Mouse (Mus musculus): Measurements from ENCODE around the gene Plekha6.

Gene Plekha6

GRCm38 (mm10) chr1:133146014-133147009 lies 17.7 kb upstream of the Plekha6 start:
- DNase-seq: peak; percentile 72

DNA sequence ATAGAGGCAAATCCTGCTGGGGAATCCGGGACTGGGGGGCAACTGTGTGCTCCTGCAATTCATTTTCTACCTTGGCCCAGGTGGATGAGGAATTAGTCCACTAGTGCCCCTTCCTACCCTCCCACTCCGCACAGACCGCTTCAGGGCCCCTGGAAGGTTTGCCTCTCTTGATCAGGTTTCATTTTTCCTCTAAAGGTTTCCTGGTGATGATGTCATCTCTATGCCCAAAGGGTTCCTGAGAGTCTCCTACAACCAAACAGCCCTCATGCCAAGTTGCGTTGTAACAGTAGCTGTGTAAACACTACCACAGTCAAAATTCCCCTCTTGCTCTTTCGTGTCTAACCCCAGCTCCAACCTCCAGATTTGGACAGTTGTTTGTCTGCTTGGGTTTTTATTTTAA lies 16.7 kb upstream of the Plekha6 start:
- DNase-seq: no peak

DNA sequence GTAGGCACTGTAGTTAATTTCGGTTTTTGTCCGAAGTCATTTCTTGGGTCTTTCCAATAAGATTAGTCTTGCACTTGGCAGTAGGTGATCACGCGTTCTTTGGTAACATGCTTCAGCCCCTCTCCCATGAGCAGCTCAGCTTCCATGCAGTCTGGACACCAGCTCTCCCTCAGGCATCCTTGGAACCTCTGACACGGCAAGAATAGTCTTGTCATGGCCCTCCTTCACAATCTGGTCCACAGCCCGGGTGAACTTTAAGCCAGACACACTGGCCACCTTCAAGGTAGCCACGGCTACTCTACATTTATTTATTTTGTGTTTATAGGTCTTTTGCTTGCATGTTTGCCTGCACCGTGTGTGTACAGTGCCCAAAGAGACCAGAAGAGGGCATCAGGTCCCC lies 15.9 kb upstream of the Plekha6 start:
- DNase-seq: no peak

GRCm38 (mm10) chr1:133150556-133150955 lies 13.5 kb upstream of the Plekha6 start:
- DNase-seq: no peak

DNA sequence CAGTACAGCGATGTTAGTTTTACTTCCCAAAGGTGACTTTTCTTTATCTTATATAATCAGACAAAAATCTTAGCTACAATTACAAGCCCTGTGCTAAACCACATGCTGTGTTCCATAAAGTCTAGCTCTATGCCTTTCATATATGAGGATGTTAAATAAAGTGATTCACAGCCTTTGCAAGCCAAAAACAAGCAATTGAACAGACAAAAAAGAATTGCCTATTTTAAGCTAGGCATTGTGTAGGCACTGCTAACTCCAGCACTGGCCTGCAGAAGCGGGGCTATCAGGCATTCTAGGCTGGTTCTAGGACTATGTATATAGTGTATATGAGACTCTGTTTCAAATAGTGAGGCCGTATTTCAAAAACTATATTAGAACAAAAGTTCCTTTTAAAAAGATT lies 11.8 kb upstream of the Plekha6 start:
- no peak for DNase-seq

GRCm38 (mm10) chr1:133155270-133155669 lies 8.7 kb upstream of the Plekha6 start:
- no peak for DNase-seq

GRCm38 (mm10) chr1:133159128-133159564 lies 4.9 kb upstream of the Plekha6 start:
- DNase-seq: peak; percentile 74

DNA sequence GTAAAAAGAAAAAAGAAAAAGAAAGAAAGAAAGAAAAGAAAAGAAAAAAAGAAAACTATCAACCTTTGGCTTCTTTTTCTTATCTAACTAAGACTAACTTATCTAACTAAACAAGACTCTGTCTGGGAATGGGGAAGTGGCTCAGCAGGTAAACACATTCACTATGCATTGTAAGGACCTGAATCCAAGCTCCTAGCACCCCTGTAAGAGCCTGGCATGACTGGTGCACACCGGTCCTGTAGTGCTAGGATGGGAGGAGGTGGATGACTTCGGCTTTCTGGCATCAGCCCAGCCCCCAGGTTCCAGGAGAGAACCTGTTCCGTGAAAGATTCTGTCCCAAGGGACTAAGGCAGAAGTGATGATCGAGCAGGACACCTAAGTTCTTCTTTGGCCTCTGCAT lies 2.5 kb upstream of the Plekha6 start:
- peak; percentile 57 for DNase-seq

DNA sequence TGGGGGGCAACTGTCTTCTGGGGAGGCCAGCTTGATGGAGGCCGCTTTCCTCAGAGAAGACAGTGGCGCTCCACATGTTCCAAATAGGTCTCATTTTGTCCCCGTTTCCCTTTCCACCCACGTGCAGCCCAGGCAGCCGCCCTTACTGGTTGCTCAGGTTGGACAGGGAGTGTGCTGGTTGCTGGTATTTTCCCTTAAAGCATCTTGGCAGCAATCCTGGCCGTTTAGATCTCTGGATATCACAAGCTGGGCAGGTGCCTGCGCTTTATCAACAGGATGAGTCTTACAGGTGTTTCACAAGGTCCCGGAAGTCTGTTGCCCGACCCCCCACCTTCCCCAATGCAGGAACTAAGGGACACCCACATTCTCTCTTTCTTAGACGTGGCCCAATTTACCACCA lies 2.0 kb upstream of the Plekha6 start:
- DNase-seq: peak; percentile 48

- no peak for DNase-seq
Measured at GRCm38 (mm10) chr1:133162981-133163380, 1.0 kb upstream of the Plekha6 start.

- peak; percentile 62 for DNase-seq
Measured at GRCm38 (mm10) chr1:133164591-133165011, 591 bp downstream of the Plekha6 start.

- no peak for DNase-seq
Measured at GRCm38 (mm10) chr1:133165111-133165510, 1.1 kb downstream of the Plekha6 start.

DNA sequence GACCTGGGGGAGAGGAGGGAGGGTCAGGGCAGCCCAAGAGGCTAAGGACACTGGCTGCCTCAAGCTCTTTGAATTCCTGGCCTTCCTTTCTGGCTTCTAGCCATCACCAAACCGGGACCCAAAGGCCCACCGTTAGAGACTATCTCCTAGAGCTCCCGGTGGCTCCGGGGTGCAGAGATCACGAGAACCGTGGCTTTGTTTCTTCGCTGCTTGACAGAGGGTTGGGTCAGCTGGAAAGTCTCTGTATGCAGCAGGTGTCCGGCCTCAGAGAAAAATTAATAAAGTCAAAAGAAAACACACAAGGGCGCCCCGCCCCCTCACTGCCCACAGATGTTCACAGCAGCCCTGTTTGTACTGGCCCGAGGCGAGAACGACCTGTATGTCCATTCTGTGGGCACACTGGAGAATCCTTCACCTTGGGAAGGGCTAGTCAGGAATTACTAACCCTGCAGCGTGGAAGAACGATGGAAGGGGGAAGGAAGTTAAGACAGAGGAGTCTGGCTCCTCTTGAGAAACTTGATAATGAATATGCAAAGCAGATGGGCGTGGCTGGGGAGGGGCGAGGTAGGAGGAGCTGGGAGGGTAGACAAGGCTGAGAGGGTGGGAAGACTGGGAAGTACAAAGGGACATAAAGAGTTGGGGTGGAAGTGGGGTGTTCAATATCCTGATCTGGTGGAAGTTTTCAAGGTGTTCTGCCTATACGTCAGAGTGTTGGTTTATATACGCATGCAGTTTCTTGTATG lies 4.5 kb downstream of the Plekha6 start:
- peak; percentile 55 for DNase-seq

DNA sequence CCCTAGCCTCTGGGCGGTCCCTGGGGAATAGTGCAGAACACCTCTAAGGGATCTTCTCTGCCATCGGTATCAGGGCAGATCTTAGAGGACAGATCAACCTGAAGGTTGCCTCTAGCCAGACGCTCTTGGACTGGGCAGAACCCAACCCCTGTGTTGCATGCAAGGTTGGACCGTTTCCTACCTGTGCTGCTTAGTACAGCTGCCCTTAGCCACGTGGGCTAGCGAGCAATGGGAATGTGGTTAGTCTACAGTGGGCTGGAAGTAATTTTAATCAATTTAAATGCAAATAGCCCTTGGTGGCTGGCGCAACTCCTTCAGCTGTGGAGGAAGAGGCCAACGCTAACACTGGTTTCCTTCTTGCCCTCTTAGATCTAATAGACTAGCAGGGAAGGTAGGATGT lies 6.2 kb downstream of the Plekha6 start:
- DNase-seq: no peak

GRCm38 (mm10) chr1:133171357-133171756 lies 7.3 kb downstream of the Plekha6 start:
- no peak for DNase-seq

DNA sequence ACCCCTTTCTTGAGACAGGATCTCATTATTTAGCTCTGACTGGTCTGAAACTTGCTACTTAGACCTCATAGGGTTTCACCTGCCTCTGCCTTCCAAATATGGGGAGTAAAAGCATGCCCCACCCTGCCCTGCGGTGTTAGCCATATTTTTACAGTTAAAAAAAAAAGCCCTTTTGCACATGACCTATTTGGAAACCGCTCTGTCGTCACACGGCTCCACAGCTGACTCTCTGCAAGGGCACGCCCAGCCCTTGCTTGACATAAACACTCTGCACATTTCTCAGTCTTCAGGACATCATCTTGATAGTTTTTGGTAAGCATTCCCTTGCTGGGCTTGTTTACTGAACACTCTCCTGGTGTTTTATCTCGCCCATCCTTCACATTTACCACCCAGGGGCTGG lies 11.1 kb downstream of the Plekha6 start:
- no peak for DNase-seq

- peak; percentile 79 for DNase-seq
Measured at GRCm38 (mm10) chr1:133177480-133178172, 13.6 kb downstream of the Plekha6 start.

GRCm38 (mm10) chr1:133178732-133179440 lies 14.9 kb downstream of the Plekha6 start:
- DNase-seq: no peak

DNA sequence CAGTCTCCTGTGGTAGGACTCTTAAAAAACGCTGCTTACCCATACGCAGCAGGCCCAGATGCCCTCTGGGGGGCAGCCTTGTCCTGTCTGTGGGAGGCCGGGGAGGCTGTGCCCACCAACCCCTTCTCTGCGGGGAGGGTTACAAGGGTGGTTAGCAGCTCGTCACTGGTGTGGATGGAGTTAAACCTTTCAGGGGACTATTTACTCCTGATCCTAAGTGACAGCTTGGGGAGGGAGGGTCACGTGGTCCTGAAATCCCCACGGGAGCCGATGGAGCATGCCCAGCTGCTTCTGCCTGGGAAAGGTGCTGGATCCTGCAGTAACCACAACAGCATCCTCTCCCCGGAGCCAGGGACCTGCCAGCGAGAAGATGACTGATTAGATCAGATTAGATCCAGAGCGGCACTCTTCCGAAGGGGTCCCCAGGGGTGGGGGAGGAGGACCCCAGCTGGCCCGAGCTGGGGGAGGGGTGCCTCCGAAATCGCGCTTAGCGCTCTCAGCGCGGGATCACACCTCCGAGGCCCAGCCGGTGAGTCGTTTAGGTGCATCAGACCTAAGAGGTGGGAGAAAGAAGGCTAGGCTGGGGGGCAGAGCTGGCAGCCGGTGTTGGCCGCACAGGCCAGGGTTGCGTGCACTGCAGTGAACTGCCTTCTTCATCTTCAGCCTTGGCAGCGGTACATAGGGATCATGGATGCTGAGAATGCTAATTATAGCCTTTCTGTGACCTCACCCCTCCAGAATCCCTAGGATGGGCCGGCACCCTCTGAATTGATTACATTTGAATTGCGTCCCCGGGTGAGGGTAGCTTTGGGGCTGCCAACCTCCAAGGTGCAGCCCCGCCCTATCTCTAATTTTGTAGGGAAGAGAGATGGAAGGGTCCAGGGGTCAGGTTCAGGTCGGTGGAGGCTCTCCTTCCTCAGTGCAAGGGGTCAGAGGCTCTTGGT lies 17.3 kb downstream of the Plekha6 start:
- peak; percentile 86 for DNase-seq

GRCm38 (mm10) chr1:133182016-133182705 lies 18.2 kb downstream of the Plekha6 start:
- peak; percentile 61 for DNase-seq

DNA sequence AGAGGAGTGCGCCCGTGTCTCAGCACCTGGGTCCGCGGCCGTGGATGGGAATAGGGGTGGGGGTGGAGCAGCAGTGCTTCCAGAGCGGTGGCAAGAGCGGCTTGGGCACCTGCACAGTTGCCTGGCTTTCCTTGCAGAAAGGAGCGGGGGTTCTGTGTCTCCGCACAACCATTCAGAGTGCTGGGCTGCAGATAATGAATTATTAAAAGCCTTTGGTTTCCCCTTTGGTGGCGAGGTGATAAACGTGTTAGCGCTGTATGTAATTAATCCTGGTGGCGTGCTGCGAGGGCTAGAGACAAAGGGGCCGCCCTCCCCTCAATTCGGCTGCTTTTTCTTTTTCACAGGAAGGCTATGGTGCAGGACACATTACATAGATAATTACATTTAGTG lies 18.7 kb downstream of the Plekha6 start:
- no peak for DNase-seq
